Mouse (Mus musculus) intestine, postnatal 0 days (tissue): ENCODE data around the gene Gm2a. TPM values are rescaled to one million over a fixed set of nuclear protein-coding genes. Genes with fewer than 3 reads are reported as not detected.

Source experiments
- ATAC-seq: fragments of 200-750 bp; cut with Nextera tagmentation; 2 replicates; pipeline ENCODE4 v1.8.0; 2017; ENCODE audit warnings: mild to moderate bottlenecking, moderate TSS enrichment, moderate library complexity
- H3K27ac ChIP-seq: fragments of 300-500 bp; sonication (generic); 2 replicates; pipeline ENCODE4 v1.5.1; 2014; ENCODE audit warnings: mild to moderate bottlenecking, low read depth, low read length, moderate library complexity
- H3K27me3 ChIP-seq: fragments of 300-500 bp; sonication (generic); replicated peaks from 2 replicates; pipeline ENCODE4 v1.6.1; 2014; ENCODE audit warnings: low read length, mixed read lengths; ENCODE audit not compliant: control insufficient read depth, insufficient read depth
- H3K36me3 ChIP-seq: fragments of 300-500 bp; sonication (generic); 2 replicates; pipeline ENCODE4 v1.6.1; 2014; ENCODE audit warnings: mild to moderate bottlenecking, moderate library complexity; ENCODE audit not compliant: control insufficient read depth, insufficient read depth
- H3K4me1 ChIP-seq: fragments of 300-500 bp; sonication (generic); replicated peaks from 2 replicates; pipeline ENCODE4 v1.6.1; 2014; ENCODE audit warnings: antibody characterized with exemption, low read length, mixed read lengths; ENCODE audit not compliant: control insufficient read depth, insufficient read depth
- H3K4me2 ChIP-seq: fragments of 300-500 bp; sonication (generic); replicated peaks from 2 replicates; pipeline ENCODE4 v1.6.1; 2014; ENCODE audit warnings: low read depth, mild to moderate bottlenecking, moderate library complexity
- H3K4me3 ChIP-seq: fragments of 300-500 bp; sonication (generic); 2 replicates; pipeline ENCODE4 v1.5.1; 2014; ENCODE audit warnings: low read depth, low read length
- H3K9ac ChIP-seq: fragments of 300-500 bp; sonication (generic); 2 replicates; pipeline ENCODE4 v1.6.1; 2014; ENCODE audit warnings: mild to moderate bottlenecking, low read depth, low read length
- H3K9me3 ChIP-seq: fragments of 300-500 bp; sonication (generic); 2 replicates; pipeline ENCODE4 v1.6.1; 2016; ENCODE audit warnings: mixed run types; ENCODE audit not compliant: control insufficient read depth
- CTCF ChIP-seq: sonication (generic); IDR thresholded peaks from 2 replicates; pipeline ENCODE4 v1.5.1; 2016; ENCODE audit warnings: low read depth, mild to moderate bottlenecking, control low read depth, antibody characterized with exemption, moderate library complexity
- WGBS: fragments of 180-500 bp; shearing (Covaris S2); extraction: QIAGEN DNeasy Blood & Tissue Kit; methylation state at CpG from one replicate; pipeline ENCODE4 v1.1.7; 2014; 5-methylcytosine and 5-hydroxymethylcytosine counted together
- polyA plus RNA-seq: library from polyadenylated mRNA; unstranded; fragments of >200 nt; fragmentation: Nextera tagmentation; extraction: Ambion mirVana; gene quantifications from 2 replicates; pipeline ENCODE4 v1.2.1, GENCODE M21; 2015

Gm2a gene
- 14.8 and 15.4 TPM in 2 replicates for polyA plus RNA-seq

DNA sequence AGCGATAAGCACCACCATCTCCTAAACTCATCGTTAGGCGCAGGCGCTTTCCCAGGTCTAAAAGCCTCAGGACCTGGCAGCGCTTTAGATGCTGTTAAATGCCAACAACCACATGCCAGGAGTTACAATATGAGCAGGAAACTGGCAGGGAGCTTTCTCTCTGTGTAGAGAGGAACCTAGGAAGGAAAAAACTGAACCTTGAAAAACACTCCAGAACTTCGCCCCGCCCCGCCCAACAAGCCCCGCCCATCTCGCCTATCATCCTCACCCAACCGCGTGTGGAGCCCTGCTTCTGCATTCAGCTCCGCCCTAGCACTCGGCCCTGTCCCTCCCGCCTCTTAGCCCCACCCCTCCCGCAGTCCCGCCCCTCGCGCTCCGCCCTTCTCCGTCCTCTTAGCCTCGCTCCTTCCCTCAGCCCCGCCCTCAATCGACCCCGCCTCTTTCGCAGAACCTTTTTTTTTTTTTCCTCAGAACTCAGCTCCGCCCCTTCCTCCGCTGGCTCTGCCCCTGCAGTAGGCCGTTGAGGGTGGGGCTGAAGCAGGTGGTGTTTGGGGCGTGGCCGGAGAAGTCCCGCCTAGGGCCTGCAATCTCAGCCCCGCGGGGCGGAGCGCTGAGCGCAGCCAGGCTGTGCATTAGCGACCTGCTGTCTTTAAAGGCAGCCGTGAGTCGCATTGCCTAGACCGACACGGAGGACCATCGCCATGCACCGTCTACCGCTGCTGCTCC lies at the start of gene Gm2a:
Gene Gm2a (plus strand): TSS at position 653 of the 726 bp plus-strand sequence.
- Histone ChIP-seq H3K9me3 (no peaks in the 10 kb centered on the region), H3K27ac (peak within 1 kb of the TSS; percentile 74), H3K4me2 (peak within 1 kb of the TSS; percentile 73), H3K4me1 (no peaks in the 10 kb centered on the region), H3K36me3 (no peaks in the 10 kb centered on the region), H3K9ac (peak within 1 kb of the TSS; percentile 43; the same call in 1 of the 2 replicates), H3K4me3 (peak within 1 kb of the TSS; percentile 37), H3K27me3 (no peaks in the 10 kb centered on the region)
- peak; percentile 98 for ATAC-seq
- TF ChIP-seq CTCF, result peak; percentile 19; the same call in 1 of the 2 replicates
- 1% methylated on average over 45 of the region's 45 CpGs for WGBS

DNA sequence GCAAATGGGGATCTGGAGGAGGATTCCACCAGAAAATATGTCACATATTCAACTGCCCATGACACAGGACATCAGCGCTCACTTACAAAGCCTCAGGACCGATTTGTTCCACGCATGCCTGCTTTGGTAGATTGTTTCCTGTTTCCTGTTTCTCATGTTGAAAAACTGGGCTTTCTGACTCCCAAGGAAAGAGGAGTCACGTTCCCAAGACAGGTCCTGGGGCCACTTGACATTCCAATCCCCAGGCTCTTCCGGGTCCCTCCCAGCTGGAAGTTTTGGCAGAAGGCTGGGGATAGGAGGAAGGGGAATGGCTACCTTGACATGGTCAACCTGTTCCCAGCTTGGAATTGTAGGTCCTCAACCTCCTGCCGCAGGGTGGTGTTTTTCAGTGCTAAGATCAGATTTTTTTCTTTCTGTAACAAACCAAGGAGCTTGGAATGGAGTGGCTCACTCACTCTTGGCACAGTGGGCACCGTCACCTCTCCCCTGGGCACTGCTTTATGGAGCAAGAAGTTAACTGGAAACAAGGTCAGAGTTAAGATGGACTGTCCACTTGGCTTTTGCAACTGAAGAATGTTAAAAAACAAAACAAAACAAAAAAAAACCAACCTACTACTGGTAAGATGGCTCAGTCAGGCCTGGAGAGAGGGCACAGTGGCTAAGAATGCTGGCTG lies 46.9 kb upstream of the Gm2a start:
- no peak for TF ChIP-seq CTCF
- H3K4me3 ChIP-seq, result no peak overlapping the region
- WGBS, result 72% methylated on average over 7 of the region's 7 CpGs
- no peaks in the 10 kb centered on the region for H3K9me3 ChIP-seq
- H3K4me1 ChIP-seq, result no peaks in the 10 kb centered on the region
- no peak overlapping the region for H3K9ac ChIP-seq
- no peak for ATAC-seq
- no peak overlapping the region for H3K4me2 ChIP-seq
- H3K27ac ChIP-seq, result no peak overlapping the region
- no peaks in the 10 kb centered on the region for H3K27me3 ChIP-seq
- no peaks in the 10 kb centered on the region for H3K36me3 ChIP-seq

DNA sequence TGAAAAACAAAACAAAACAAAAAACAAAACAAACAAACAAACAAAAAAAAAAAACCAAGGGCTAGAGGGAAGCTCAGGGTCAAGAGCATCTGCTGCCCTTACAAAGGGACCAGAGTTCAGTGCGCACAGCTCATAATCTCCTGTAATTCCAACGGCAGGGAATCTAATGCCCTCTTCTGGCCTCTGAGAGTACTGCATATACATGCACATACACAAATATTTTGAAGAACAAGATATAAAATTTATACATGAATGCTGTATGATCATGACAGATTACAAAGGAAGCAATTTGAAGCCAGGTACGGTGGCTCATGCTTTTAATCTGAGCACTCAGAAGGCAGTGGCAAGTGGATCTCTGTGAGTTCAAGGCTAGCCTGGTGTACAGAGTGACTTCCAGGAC lies 40.4 kb upstream of the Gm2a start:
- peak; percentile 28; the same call in 1 of the 2 replicates for TF ChIP-seq CTCF
- no peak for ATAC-seq
- Histone ChIP-seq H3K4me2 (no peak overlapping the region), H3K4me1 (no peaks in the 10 kb centered on the region), H3K4me3 (no peak overlapping the region), H3K27ac (no peak overlapping the region), H3K9me3 (no peaks in the 10 kb centered on the region), H3K27me3 (no peaks in the 10 kb centered on the region), H3K9ac (no peak overlapping the region), H3K36me3 (no peaks in the 10 kb centered on the region)
- WGBS, result 81% methylated on average over 3 of the region's 3 CpGs

- H3K9ac ChIP-seq, result no peak overlapping the region
- H3K4me1 ChIP-seq, result no peaks in the 10 kb centered on the region
- ATAC-seq, result no peak
- H3K9me3 ChIP-seq, result no peaks in the 10 kb centered on the region
- H3K4me2 ChIP-seq, result no peak overlapping the region
- H3K27ac ChIP-seq, result no peak overlapping the region
- TF ChIP-seq CTCF, result no peak
- H3K36me3 ChIP-seq, result no peaks in the 10 kb centered on the region
- 86% methylated on average over 5 of the region's 5 CpGs for WGBS
- no peak overlapping the region for H3K4me3 ChIP-seq
- no peaks in the 10 kb centered on the region for H3K27me3 ChIP-seq
These were observed 37.1 kb upstream of the Gm2a start for GRCm38 (mm10) chr11:55060802-55061201.

- Histone ChIP-seq H3K4me1 (no peaks in the 10 kb centered on the region), H3K27me3 (no peaks in the 10 kb centered on the region), H3K36me3 (no peaks in the 10 kb centered on the region), H3K9me3 (no peaks in the 10 kb centered on the region), H3K27ac (no peak overlapping the region), H3K9ac (no peak overlapping the region), H3K4me2 (no peak overlapping the region), H3K4me3 (no peak overlapping the region)
- TF ChIP-seq CTCF, result no peak
- 44% methylated on average over 5 of the region's 5 CpGs for WGBS
- ATAC-seq, result no peak
These were observed 35.1 kb upstream of the Gm2a start for GRCm38 (mm10) chr11:55062856-55063255.

- no peak for ATAC-seq
- Histone ChIP-seq H3K27ac (no peak overlapping the region), H3K4me3 (no peak overlapping the region), H3K9me3 (no peaks in the 10 kb centered on the region), H3K27me3 (no peaks in the 10 kb centered on the region), H3K36me3 (no peaks in the 10 kb centered on the region), H3K4me2 (no peak overlapping the region), H3K9ac (no peak overlapping the region), H3K4me1 (no peaks in the 10 kb centered on the region)
- TF ChIP-seq CTCF, result no peak
- 55% methylated on average over 4 of the region's 4 CpGs for WGBS
These were observed 31.0 kb upstream of the Gm2a start for GRCm38 (mm10) chr11:55066921-55067320.
